Mouse (Mus musculus) layer of hippocampus, adult 11-12 months (tissue): Measurements from ENCODE around the gene Il12rb2.

Experiments
- DNase-seq: peaks from one replicate; pipeline ENCODE4 v3.0.0; 2022; ENCODE audit warnings: low spot score

Gene Il12rb2

GRCm38 (mm10) chr6:67375982-67376391 lies at the start of gene Il12rb2:
Gene Il12rb2 (minus strand): TSS chr6:67376188.
- DNase-seq, result no peak

GRCm38 (mm10) chr6:67421761-67422160 lies 45.8 kb upstream of the Il12rb2 start:
- no peak for DNase-seq

DNA sequence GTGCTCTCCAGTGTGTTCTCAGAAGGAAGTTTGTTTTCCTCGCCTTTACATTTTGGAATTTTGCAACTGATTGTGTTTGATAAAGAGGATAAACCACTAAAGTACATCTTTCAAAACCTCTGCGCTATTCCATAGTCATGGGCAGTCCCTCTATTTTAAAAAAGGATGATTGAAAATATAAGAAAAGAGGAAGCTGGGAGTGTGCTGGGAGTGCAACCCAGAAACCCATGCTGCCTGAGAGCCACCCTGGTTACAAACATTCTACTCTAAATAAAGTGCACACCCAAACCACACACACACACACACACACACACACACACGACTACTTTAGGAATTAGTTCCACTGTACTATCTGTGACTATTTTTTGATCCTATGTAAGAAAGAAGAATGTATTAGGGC lies 40.6 kb upstream of the Il12rb2 start:
- DNase-seq, result no peak

- no peak for DNase-seq
Measured at GRCm38 (mm10) chr6:67415276-67415675, 39.3 kb upstream of the Il12rb2 start.

- no peak for DNase-seq
Measured at GRCm38 (mm10) chr6:67413378-67413777, 37.4 kb upstream of the Il12rb2 start.

DNA sequence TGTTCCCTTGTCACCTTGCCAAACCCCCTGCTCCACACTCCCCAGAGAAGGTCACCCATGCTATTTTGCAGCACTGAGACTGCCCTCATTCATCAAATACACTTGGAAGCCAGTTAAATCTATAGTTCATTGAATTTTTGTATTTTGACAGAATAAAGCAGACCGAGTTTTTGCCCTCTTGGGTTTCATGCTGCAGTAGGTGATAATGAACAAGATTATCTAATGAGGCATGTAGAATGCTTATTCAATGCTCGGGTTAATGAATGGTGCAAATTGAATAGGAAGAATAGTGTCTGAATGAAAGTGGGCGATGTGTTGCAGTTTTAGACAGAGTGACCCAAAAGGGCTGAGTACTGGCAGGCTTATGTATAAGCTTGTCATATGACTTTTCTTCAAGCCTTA lies 29.3 kb upstream of the Il12rb2 start:
- DNase-seq, result no peak

GRCm38 (mm10) chr6:67399551-67399950 lies 23.6 kb upstream of the Il12rb2 start:
- DNase-seq, result no peak

- DNase-seq, result no peak
Measured at GRCm38 (mm10) chr6:67365785-67366184, 10.2 kb downstream of the Il12rb2 start.

DNA sequence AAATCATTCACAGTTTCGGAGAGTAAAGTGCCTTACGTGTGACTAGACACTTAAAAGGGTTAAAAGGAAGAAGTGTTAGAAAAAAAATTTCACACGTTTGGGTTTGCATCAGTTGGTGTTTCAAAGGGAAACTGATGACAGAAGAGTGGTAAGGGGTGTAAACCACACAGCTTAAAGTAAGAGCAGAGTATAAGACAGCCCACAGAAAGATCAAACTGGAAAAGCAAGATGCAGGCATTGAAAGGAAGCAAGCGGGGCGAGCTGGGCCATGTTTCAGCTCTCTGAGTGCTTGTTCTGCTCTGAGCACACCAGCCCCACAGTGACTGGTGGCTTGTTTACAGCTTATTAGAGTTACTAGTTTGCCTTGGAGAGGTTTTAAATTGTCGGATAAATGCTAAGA lies 27.9 kb downstream of the Il12rb2 start:
- DNase-seq, result no peak

GRCm38 (mm10) chr6:67339494-67339893 lies 36.5 kb downstream of the Il12rb2 start:
- DNase-seq, result no peak

DNA sequence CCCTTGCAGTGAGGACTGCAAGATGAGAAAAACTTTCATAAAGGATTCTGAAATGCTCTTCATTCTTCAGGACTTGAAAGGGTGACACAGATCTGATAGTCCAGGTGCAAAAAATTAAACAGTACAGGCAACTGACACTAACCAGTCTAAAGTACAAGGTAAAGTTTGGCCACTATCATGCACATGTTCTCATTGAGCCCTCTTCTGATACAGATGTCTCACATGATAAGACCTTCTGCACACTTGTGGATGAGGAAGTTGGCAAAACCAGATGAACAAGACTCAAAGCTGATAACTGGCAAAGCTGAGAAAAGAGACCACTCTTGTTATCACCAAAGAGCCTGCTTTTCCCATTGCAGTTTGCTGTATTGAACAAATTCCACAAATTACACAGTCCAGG lies 38.0 kb downstream of the Il12rb2 start:
- no peak for DNase-seq

DNA sequence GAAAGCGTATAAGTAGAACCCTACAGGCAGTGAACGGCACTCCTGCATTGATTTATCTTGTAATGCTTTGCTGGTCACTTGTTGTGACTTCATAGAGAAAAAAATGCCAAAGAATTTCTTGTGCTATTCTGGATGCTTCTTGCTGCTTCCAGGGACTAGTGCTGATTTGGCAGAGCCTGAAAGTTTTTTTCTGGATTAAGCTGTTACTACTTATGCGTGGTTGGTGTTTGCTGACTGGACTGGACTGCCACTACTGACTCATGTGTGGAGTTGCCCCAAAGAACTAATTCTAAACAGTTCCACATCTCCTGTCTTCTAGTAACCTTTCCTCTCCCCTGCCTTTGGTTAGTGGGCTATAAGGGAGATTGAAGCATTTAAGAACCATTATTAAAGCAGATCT lies 52.2 kb downstream of the Il12rb2 start:
- no peak for DNase-seq

DNA sequence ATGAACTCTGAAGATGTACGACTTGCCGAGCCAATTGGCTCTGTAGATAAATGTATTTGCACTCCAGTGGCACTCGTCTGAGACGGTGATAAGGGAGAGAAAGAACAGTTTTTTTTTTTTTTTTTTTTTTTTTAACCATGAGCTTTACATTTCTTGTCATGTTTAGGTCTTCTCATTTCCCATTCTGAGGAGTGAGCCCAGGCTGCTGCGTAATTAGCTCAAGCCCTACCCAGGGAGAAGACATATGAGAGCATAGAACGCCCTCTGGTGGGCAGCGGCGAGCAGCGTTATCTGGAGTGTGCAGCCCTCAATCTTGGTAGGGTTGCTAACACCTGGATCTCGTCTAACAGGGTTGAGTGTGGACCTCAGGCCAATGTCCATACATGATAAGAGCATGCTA lies 57.5 kb downstream of the Il12rb2 start:
- DNase-seq, result peak; percentile 72

DNA sequence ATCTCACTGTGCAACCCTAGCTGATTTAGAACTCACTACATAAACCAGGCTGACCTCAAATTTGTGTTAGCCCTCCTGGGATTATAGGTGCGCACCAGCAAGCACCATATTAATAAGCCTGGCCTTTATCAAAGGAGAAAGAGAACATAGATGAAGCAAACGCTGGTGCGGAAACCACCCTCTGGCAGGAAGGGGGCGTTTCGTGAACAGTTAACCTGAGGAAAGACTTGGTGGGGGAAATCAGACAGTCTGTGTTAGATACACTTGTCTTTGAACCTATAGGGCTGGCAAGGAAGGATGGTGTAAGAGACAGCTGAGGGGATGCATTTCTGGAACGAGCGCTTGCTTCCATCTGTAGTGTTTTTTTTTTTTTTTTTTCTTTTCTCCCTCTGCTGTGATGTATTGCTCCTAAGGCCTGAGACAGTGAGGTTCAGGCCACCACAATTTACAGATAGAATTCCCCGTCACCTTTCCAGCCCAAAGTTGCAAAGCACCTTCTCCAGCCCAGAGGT lies 58.1 kb downstream of the Il12rb2 start:
- no peak for DNase-seq

- no peak for DNase-seq
Measured at GRCm38 (mm10) chr6:67317068-67317467, 58.9 kb downstream of the Il12rb2 start.

DNA sequence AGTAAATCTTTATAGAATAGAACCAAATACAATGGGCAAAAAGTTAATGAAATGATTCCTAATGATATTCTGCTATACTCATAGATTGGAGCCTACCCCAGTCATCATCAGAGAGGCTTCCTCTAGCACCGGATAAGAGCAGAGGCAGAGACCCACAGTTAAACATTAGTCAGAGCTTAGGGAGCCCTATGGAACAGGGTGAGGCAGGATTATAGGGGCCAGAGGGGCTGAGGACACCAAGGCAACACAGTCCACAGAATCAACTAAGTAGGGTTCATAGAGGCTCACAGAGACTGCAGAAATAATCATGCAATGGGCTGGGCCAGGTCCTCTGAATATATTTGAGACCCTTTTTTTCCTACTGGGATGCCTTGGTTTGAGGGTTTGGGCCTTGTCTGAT lies 61.3 kb downstream of the Il12rb2 start:
- no peak for DNase-seq

DNA sequence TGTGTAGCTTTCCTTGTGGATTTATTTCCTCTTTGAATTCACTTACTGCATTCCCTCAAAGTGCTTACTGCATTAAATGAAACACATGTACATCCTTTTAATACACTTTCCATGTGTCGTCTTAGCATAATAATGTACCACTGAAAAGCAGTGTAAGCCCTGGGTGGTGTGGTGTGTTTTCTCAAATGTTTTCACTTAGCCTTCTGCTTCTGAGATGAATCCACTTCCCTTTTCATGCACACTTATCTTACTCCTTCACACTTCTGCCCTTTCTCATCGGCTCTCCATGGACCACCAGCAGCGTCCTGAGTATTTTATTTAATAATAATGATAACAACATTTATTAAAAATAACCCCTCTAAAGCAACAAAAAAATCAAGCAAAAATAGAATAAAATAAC lies 66.2 kb downstream of the Il12rb2 start:
- no peak for DNase-seq

GRCm38 (mm10) chr6:67308994-67309393 lies 67.0 kb downstream of the Il12rb2 start:
- no peak for DNase-seq

GRCm38 (mm10) chr6:67303210-67303609 lies 72.8 kb downstream of the Il12rb2 start:
- DNase-seq, result no peak

DNA sequence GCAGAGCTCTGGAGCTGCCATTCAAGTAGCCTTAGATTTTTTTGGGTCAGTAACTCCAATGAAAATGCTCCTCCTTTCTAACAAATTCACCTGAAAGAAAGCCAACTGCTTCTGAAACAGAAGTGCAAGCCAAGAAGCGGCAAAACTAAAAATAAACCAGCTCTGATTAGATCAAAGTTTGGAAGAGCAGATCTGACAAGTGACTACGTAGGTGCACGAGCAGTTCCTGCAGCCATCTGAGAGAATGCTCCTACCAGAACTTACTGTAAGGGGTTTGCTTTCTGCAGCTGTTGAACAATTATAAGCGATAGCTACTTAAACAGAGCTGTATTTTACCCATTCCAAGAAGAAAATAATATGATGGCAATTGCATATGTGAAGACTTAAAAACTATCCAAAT lies 73.5 kb downstream of the Il12rb2 start:
- DNase-seq, result no peak

DNA sequence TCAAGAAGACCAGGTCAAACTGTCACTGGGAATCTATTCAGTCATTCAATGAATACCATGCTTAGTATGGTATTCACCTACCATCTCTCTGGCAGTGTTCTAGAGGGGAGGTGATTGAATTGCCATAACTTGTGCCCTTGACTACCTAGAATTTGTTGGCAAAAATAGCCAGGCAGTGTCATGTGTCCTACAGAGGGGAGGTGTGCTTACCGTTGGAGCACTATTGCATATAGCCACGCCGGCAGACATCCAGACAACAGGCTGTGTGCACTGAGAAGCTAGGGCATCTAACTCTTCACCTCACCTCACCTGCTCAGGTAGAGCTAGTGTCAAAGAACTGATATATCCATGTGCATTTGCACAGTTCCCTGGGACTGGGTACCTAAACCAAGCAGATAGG lies 74.8 kb downstream of the Il12rb2 start:
- DNase-seq, result no peak

DNA sequence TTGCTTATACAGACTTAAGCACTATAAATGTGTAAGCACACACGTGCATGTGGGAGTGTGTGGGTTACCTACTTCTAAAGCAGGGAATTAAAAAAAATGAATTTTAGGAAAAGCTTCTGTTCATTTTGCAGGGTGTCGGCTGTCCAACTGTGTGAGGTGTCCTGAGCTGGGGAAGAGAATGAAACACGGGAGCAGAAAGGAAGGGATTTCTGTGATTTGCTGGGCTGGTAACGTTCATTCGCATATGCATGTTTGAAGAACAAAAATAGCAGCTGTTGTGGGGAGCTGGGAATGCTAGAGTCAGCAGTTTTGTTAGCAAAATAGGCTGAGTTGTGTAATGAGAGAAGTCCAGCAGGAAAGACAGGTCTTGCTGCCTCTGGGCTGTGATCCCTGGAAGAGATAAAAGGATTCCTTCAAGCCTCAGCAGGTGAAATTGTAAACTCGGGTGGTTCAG lies 75.3 kb downstream of the Il12rb2 start:
- no peak for DNase-seq

GRCm38 (mm10) chr6:67300300-67300699 lies 75.7 kb downstream of the Il12rb2 start:
- no peak for DNase-seq

DNA sequence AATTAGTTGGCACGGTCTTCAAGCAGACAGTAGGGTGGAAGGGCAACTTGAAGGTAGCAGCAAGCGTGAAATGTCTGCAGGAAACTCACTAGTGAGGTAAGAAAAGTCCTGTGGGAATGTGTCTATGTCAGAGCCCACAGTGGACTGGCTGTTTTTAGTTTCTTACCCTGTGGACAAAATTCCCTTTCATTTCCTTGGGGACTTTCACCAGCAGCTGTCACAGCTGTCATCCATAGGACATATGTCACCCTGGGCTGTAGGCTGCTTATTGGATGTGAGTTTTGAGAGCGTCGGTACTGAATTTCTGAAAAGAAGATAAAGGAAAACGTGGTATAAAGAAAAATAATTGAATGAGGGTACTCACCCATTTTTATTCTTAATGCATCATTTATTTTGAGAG lies 77.2 kb downstream of the Il12rb2 start:
- DNase-seq, result no peak

GRCm38 (mm10) chr6:67296126-67296525 lies 79.9 kb downstream of the Il12rb2 start:
- no peak for DNase-seq
